Mouse (Mus musculus) cerebellum, adult 2 months (tissue): ENCODE data around the gene Arhgef12. TPM values are rescaled to one million over a fixed set of nuclear protein-coding genes. Genes with fewer than 3 reads are reported as not detected.

Source experiments
- DNase-seq, 2 experiments: peaks; one replicate each; pipeline ENCODE4 v3.0.0; 2021
- H3K27ac ChIP-seq: fragments of 200-500 bp; 2 replicates; pipeline ENCODE4 v1.5.1; 2012; ENCODE audit warnings: low read length, control low read depth, inconsistent platforms; ENCODE audit not compliant: insufficient read depth
- H3K27me3 ChIP-seq: fragments of 200-500 bp; 2 replicates; pipeline ENCODE4 v1.6.1; 2012; ENCODE audit warnings: inconsistent platforms, mild to moderate bottlenecking, low read length, moderate library complexity; ENCODE audit not compliant: control insufficient read depth, insufficient read depth
- H3K4me1 ChIP-seq: fragments of 200-500 bp; 2 replicates; pipeline ENCODE4 v1.6.1; 2011; ENCODE audit warnings: low read length; ENCODE audit not compliant: control insufficient read depth, insufficient read depth
- H3K4me3 ChIP-seq: fragments of 200-500 bp; replicated peaks from 2 replicates; pipeline ENCODE3; 2011; ENCODE audit warnings: mild to moderate bottlenecking, low read depth, low read length, control low read depth; ENCODE audit not compliant: insufficient read depth
- CTCF ChIP-seq: fragments of 200-500 bp; IDR thresholded peaks from 2 replicates; pipeline ENCODE4 v1.5.1; 2011; ENCODE audit warnings: low read depth, mild to moderate bottlenecking, control low read depth, low read length, moderate library complexity, borderline replicate concordance; ENCODE audit not compliant: insufficient read depth
- POLR2A ChIP-seq: fragments of 200-500 bp; IDR thresholded peaks from 2 replicates; pipeline ENCODE4 v1.6.1; 2011; ENCODE audit warnings: low read length, control low read depth, borderline replicate concordance; ENCODE audit not compliant: insufficient read depth
- WGBS: fragments of 180-500 bp; shearing (Covaris S2); methylation state at CpG from one replicate; pipeline ENCODE4 v1.1.7; 2018; 5-methylcytosine and 5-hydroxymethylcytosine counted together
- polyA plus RNA-seq: library from polyadenylated mRNA; depleted of rRNA; stranded (reverse); fragments of >200 nt; gene quantifications from 2 replicates; pipeline ENCODE4 v1.2.3, GENCODE M21; 2012

Arhgef12 gene
- polyA plus RNA-seq, 1 experiment = 61.0 TPM

- no peaks in the 10 kb centered on the region for H3K27me3 ChIP-seq
- H3K27ac ChIP-seq = no peak overlapping the region
- WGBS = 93% methylated on average over 4 of the region's 4 CpGs
- no peak for DNase-seq
- H3K4me3 ChIP-seq = no peak overlapping the region
- no peaks in the 10 kb centered on the region for H3K4me1 ChIP-seq
- no peak for TF ChIP-seq CTCF
- no peak for TF ChIP-seq POLR2A
Observed at GRCm38 (mm10) chr9:43003017-43003416, 104.0 kb downstream of the Arhgef12 start.

DNA sequence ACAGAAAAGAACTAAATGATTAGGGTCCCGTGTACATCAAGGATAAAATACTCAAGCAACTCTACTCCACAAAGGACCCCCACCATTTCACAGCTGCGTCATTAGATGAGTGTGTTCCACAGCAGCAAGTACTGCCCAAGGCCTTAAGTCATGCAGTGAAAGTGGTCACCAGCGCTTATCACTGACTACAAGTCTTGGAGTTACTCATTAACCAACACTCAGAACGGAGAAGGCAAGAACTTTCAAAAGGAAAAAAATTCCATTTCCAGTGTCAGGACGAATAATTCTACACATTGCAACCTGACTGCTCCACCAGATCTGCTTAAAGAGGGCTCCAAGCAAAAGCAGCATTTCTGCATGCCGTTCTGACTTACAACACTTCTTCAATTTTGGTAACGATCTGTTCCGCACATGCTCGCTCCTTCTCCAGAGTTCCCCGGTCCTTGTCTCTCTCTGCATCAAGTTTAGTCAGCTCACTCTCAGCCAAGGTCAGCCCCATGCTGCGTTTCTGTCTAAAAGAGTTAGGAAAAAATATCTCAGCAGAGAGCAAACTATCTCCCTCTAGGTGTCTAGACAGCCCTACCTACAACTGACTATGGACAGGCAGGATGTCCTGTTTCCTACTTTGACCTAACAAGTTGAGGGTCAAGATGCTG, 106.3 kb downstream of the Arhgef12 start:
- WGBS = 94% methylated on average over 11 of the region's 11 CpGs
- TF ChIP-seq POLR2A (no peak), CTCF (no peak)
- no peak overlapping the region for H3K4me3 ChIP-seq
- no peaks in the 10 kb centered on the region for H3K27me3 ChIP-seq
- H3K27ac ChIP-seq = no peak overlapping the region
- no peaks in the 10 kb centered on the region for H3K4me1 ChIP-seq
- DNase-seq = no peak

GRCm38 (mm10) chr9:43000070-43000469, 107.0 kb downstream of the Arhgef12 start:
- 89% methylated on average over 1 of the region's 1 CpGs for WGBS
- peak in 1 of 2 experiments; percentile 60 for DNase-seq
- no peak overlapping the region for H3K27ac ChIP-seq
- no peaks in the 10 kb centered on the region for H3K27me3 ChIP-seq
- TF ChIP-seq CTCF (0 out of 2 replicates have a peak, but pooled peaks have one; percentile 5), POLR2A (no peak)
- H3K4me3 ChIP-seq = no peak overlapping the region
- no peaks in the 10 kb centered on the region for H3K4me1 ChIP-seq

DNA sequence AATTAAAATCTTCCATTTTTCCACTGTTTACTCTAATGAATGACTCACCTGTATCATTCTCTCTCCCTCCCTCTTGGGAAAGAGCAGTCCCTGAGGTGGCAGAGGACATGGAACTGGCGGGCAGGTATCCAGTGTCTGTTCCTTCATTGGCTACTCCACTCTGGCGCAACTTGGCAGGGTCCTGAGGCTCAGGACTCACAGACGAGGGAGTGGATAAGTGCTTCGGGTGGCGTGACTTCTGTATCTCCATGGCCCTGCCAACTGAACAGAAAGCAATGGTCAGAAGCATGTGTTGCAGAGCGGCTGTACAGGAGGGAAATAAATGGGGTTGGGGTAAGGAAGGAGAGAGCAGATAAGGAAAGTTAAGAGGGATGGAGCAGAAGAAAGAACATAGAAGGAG, 109.5 kb downstream of the Arhgef12 start:
- H3K4me1 ChIP-seq = no peaks in the 10 kb centered on the region
- 81% methylated on average over 6 of the region's 6 CpGs for WGBS
- no peak for DNase-seq
- no peak overlapping the region for H3K27ac ChIP-seq
- no peaks in the 10 kb centered on the region for H3K27me3 ChIP-seq
- TF ChIP-seq CTCF (no peak), POLR2A (no peak)
- no peak overlapping the region for H3K4me3 ChIP-seq

GRCm38 (mm10) chr9:42995298-42995697, 111.7 kb downstream of the Arhgef12 start:
- TF ChIP-seq POLR2A (no peak), CTCF (no peak)
- no peaks in the 10 kb centered on the region for H3K27me3 ChIP-seq
- DNase-seq = no peak
- no peaks in the 10 kb centered on the region for H3K4me1 ChIP-seq
- 94% methylated on average over 11 of the region's 11 CpGs for WGBS
- no peak overlapping the region for H3K27ac ChIP-seq
- H3K4me3 ChIP-seq = no peak overlapping the region

- no peak for DNase-seq
- Histone ChIP-seq H3K4me3 (no peak overlapping the region), H3K4me1 (no peaks in the 10 kb centered on the region), H3K27me3 (no peaks in the 10 kb centered on the region), H3K27ac (no peak overlapping the region)
- TF ChIP-seq CTCF (no peak), POLR2A (no peak)
- 87% methylated on average over 4 of the region's 4 CpGs for WGBS
Observed at GRCm38 (mm10) chr9:42994708-42995107, 112.3 kb downstream of the Arhgef12 start.

GRCm38 (mm10) chr9:42993659-42994058, 113.4 kb downstream of the Arhgef12 start:
- no peak overlapping the region for H3K4me3 ChIP-seq
- no peak for TF ChIP-seq CTCF
- no peak for TF ChIP-seq POLR2A
- WGBS = 96% methylated on average over 4 of the region's 4 CpGs
- H3K27ac ChIP-seq = no peak overlapping the region
- no peaks in the 10 kb centered on the region for H3K4me1 ChIP-seq
- no peak for DNase-seq
- no peaks in the 10 kb centered on the region for H3K27me3 ChIP-seq

DNA sequence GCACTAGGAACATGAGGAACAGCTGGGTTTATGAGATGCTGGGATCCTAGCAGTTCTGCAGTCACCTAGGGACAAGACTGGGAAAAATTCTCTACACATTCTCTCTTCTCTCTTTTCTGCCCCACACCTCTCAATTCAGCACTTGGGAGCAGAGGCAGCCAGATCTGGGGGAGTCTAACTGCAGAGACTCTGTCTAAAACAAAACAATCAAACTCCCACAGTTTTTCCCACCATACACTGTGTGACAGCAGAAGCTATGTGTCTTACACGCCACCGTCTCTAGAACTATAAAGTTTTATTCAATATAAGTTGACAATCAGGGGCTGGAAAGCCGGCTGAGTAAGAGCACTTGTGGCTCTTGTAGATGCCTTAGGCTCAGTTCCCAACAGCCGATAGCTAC, 119.1 kb downstream of the Arhgef12 start:
- no peak overlapping the region for H3K4me3 ChIP-seq
- no peaks in the 10 kb centered on the region for H3K27me3 ChIP-seq
- WGBS = 87% methylated on average over 4 of the region's 4 CpGs
- no peaks in the 10 kb centered on the region for H3K4me1 ChIP-seq
- no peak overlapping the region for H3K27ac ChIP-seq
- TF ChIP-seq POLR2A (no peak), CTCF (no peak)
- DNase-seq = no peak
